Mouse (Mus musculus) v-Abl transformed pro-B cells (cell line): ENCODE data around the gene Fmo3.

ENCODE experiments used
- in situ Hi-C, 2 experiments: fragments of 400-800 bp; cut with MboI; formaldehyde crosslinking; loops; one replicate each; pipeline ENCODE4 v1.15.1; 2025; ENCODE audit not compliant: unreplicated experiment in 2 of 2

Gene Fmo3

DNA sequence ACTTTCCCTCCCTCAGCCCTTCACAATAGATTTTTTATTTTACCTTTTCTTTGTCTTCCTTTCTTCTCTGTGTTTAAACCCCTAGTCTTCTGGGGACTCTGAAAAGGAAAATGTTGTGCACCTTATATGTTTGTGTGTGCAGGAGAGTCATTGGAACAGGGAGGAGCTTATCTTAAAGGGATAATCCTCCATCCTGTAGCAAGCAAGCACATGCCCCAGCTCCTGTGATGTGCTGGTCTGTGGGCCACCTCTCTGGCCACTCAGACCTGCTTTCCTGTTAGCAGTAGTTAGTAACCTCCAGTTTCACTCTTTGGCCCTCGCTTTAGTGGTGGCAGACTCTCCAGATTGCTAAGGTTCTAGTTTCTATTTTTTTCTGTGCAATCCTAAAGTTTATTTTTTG, at the start of gene Fmo3:
Gene Fmo3 (minus strand): TSS at position 101 of the 400 bp plus-strand sequence.
- in situ Hi-C loops = no loop called here

DNA sequence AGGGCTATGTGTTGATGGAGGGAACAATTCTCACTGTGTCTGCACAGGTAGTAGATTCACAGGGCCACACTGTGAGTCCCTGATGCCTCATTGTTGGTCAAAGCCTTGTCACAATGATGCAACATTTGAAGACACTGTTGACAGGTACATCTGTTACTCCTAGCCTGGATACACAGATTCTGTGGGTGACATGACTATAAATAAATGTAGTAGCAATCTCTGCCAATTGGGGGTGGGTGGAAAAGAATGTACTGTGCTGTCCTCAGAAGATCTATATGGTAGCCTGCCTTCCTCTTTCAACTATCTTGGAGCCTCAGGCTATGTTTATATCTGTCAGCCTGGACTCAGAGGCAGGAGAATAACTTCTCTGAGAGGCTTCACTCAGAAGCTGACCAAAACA, 38.7 kb upstream of the Fmo3 start:
- in situ Hi-C loops = no loop called here

DNA sequence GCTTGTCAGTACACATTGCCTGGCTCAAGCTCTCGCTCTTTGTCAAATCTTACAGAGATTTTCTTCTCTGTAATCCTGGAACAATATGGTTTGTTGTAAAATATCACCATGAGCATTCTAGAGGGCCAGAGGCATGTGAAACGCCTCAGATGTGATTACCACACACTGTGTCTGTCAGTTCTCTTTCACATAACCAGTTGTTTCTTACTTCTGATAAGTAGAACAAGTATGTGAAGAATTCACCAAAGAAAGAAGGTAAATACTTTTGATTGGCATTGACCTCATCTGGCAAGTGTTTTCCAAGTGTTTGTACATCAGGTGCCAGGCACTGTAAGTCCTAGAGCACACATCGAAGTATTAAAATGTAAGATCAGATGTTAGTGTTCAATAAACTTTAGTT, 24.9 kb upstream of the Fmo3 start:
- in situ Hi-C loops = no loop called here

DNA sequence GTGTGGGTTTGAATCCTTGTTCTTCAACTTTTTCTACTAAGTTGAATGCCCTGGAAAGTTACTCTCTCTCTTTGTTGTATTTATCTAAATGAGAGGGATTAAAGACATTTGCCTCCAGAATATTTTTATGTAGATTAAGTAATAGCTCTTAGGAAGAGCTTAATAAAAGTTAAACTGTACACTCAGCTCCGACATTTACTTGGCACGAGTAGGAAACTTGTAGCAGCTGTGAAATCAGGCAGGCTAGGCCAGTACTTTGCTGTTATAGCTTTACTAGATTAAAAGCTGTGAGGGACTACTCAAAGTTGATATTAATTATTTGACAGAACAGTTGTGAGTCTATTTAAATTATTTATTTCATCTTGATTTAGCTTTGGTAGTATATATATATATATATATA, 19.2 kb upstream of the Fmo3 start:
- in situ Hi-C loops = no loop called here

DNA sequence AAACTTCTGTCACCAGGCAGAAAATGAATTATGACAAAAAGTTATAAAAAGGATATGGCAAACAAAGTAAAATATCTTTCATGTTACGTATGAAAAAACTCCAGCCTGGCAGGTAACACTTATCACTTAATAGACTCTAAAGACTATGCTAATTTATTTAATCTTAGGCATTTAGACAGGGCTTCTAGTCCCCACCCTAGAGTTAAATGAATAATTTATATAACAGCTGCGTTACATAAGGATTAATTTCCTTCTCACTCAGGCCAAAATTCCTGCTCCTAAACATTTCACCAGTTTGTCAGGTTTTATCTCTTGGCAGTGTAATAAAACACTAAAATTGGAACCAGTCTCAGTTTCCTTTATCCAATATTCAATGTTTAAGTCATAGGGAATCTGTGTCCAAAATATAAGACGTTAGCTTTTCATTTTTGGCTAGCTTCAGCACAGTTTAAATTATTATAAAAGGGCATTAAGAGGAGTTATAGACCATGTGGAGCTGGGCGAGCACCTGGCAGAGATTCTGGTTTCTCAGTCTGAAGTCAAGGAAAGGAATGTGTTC, 17.0 kb upstream of the Fmo3 start:
- in situ Hi-C loops = no loop called here

DNA sequence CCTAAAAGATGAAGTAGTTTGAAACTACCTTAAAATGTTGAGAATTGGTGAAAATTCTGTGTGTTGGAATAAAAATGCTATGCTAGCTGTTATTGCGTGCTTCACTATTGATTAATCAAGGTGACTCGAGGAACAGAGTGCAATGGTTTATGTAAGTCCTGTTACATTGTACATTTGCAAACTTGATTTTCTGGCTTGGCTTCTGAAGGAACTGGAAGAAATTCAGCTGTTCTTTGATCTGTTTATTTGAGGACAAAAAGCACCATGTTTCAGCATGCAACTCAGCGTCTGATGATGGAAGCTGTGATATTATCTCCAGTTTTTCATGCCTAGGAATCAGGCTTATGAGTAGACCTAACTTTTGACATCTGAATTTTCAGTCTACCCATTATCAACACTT, 3.2 kb upstream of the Fmo3 start:
- in situ Hi-C loops = no loop called here

DNA sequence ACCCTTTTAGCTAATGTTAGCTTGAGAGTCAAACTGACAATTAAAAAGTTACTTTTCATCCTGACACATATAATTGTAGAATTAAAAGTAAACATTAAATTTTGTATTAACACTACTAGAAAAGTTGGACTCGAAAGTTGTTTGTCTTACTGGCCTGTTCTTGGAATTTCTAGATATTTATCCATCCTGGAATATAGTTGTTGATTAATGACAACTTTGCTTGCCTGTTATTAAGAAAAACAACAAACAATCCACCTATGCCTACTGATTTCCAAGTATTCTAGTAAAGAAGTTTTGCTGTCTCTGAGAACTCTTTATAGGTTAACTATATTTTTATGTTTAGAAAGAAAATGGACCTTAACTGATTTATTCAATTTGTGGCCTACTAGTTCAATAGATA, 2.4 kb upstream of the Fmo3 start:
- in situ Hi-C loops = no loop called here

DNA sequence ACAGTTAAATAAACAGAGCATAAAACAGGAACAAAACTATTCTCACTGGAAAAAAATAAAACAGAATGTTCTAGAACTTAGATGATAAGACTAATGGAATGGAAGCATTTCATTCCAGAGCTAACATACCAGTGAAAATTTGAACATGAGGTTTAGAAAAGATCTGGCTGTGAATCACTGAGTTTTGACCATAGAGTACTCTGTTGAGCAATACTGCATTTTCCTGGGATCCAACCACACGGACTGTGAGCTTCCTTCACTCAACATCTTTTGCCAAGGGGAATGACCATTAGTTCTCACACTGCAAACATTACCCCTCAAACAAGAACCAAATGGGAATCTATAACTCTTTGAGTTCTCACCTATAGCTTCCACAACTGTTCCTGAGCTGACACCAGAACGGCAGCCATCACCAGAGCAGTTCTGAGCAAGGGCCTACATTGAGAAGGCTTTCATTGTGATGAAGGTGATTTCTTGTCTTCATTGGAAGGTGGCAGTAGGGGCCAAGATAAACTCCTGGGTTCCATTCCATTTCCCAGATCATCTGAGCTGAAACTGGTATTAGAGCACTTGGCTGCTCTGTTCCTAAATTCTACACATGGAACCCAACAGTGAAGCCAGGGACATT, 1.9 kb upstream of the Fmo3 start:
- in situ Hi-C loops = no loop called here

DNA sequence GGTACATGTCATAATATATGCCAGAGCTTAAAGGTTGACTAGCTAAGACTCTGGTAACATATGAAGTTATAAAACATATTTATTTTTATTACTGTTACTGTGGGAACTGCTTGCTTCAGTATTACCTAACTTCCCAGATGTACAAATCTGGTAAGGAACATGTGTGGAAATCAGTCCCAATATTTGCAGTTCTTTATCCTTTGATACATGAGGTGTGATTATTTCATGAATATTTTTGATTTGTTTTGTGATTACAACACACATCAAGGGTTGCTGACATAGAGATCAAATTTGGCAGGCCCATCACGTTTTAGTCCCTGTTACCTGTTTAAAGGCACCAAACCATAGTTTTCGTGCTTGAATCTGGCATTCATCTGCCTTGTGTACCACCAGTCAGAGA, 20.8 kb downstream of the Fmo3 start:
- in situ Hi-C loops = no loop called here

DNA sequence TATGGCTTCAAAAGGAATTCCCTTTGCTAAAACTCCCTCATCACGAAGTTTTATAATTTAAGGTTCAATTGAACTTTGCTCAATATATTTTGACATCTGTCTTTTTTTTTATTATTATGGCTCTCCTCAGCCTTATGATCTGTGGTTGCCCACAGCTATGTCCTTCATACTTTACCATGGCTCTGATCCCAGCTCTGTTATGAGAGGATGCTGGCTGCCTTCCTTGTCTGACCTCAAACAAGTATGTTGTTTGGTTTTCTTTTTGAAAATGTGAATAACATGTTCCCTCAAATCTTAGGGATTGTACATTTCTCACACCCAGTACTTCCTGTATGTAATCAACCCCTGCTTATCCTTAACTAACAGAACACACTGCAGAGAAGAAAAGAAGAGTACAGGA, 26.9 kb downstream of the Fmo3 start:
- in situ Hi-C loops = no loop called here

DNA sequence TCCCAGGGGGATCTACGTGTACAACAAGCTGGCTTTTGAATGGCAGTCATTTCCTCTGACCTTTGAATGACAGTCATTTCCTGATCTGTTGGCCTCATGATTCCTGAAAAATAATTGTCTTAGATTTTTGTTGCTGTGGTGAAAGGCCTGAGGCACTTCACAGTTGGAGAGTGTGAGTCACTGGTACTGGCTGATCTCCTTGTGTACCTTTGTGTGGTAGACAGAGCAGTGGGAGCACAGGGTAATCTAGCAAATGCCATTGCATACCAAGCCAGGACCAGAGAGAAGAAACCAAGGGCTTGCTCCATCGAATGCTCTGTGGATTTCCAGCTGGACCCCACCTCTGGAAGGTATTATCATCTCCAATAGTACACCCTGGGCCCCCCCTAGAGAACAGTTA, 31.2 kb downstream of the Fmo3 start:
- in situ Hi-C loops = no loop called here

DNA sequence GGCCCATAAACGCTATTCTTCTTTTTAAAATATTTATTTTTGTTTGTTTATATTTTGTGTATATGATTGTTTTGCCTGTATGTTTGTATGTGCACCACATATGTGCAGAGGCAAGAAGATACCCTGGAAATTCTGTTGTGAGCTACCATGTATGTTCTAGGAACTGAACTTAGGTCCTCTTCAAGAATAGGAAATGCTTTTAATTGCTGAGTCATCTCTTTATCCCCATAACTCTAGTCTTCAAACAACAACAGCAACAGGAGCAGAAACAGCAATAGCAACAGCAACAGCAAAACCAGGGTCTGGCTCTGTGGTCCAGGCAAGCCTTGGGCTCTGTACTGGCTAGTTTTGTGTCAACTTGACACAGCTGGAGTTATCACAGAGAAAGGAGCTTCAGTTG, 34.6 kb downstream of the Fmo3 start:
- in situ Hi-C loops = no loop called here

DNA sequence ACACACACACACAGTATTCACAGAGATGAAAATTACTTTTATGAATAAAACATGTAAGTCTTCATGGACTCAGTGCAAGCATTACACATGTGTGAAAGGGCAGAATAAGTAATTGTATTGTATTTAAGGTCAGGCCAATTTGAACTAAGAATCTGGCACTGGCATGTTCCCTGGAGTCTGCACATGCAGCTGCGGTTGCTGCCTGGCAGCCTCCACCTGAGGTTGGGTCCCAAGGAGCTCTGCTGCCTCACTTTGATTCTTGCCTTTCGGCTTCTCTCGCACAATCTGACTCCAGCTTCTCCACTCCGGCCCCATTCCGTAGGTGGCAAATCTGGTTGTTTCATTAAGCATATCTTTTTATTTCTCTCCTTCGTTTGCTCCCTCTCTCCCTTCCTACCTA, 36.4 kb downstream of the Fmo3 start:
- in situ Hi-C loops = no loop called here

DNA sequence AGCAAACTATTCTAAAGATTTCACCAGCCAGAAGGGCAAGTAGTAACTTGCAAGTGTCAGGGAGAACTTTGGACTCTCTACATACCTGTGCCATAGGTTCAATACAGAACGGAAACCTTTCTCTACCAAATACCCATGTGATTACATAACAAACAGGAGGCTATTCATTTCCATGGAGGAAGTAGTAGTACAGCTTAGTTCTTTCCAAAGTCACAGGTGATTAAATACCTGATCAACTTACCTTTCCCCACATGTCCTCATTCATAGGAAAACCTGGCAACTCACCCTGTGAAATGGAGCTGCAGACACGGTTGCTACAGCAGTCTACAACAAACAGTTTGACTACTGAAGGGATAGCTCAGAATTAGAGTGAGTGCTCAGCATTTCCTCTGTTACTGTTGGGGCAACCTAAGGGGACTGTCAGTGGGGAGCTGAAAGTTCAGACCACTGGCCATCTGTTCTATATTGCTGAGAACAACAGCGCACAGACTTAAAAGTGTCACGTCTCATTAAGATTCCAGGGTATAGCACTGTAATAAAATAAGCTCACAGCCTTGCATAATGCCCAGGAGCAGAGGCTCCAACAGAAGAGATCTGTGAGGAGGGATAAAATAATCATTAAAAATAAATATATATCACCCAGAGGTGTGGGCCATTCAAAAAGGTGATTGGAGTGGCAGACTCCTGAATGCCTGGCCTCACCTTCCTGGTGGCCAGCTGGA, 37.3 kb downstream of the Fmo3 start:
- in situ Hi-C loops = no loop called here

DNA sequence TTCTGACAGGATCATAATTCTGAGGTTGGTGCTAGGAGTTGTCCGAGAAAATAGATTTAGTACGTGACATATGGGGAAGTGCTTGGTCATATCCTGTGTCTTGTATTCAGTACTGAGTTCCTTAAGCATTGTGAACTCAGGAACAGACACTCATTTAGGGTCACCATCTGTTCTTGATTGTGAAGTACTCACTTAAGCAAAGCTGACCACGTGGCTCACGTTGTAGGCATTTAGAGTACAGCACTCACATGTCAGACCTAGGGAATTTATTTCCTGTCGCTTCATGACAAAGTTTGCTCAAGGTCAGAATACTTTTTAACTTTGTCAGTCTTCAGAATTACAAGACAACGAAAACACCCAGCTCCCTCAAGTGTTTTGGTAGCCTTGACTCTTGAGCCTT, 40.6 kb downstream of the Fmo3 start:
- in situ Hi-C loops = no loop called here

DNA sequence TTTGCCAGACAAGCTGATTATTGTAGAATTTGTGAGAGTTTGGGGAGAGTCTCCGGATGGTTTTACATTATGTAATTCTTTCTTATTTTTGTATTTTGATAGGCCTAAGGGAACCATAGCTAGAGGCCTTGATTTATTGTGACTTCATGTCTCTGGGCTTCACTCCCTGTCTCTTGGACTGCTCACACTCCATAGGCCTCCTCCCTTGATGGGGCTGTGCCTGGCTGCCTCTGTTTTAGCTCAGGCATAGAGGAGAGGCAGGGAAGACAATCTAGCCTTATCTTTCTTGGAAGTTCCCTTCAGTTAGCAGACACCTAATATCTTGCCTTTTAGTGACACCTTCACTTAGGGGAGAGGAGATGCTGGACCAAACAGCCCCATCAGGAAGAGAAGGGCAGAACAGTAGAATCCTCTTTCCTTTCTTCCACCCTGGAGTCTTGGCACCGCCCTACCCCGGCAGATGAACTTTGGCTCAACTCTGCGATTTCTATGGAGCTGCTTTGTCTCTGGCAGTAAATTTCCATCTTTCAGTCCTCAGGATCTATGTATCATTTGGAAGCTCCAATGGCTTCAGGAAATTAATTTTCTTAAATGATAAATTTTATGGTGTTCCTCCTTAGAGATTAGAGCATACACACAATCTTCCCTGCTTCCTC, 45.5 kb downstream of the Fmo3 start:
- in situ Hi-C loops = no loop called here

DNA sequence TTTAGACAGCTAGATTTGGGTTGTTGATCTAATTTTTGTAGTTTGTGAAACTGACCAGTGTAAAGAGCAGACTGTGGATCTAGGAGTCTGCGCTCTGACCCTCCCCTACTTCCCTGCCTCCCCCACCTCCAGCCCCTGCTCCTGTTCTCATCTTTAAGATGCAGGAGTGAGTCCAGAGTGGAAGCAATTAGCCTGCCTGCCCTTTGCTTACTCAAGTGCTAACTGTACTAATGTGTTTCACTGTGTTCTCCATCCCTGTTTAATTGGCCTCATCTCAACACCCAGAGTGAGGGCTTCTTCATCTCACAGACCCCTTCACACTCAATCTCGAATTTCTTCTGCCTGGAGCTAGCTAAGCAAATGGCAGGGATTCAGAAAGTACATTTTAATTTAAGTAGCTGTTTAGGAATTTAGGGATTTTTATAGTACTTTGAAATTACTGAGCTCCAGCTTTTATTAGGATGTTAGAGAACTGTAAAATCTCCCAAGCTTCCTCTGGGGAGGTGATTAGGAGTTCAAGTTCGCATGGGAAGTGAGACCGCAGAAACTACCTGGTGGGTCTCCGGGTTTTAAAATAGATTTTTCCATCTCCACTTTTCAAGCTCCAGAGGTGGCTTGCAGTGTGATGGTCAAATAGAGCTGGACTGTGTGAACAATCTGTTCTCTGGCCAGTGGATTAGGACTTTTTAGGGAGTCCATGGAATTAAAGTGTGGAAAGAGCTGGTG, 46.2 kb downstream of the Fmo3 start:
- in situ Hi-C loops = no loop called here

DNA sequence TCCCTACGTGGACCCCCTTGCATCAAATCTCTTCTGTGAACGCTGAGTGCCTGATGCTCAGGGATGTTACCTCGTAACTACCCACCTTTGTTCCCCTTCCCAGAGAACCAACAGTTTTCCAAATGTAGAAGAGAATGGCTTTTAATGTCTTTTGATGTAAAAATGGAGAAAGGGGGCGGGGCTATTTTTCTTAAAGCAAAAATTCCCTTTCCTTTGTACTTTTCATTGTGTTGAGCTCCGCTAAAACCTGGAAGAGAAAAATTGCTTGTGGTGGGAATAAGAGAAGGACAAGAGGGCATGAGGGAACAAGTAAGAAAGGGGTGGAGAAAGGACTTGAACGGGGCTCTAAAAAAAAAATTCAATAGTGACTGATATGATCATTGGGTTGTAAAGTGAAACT, 46.9 kb downstream of the Fmo3 start, which contains the start of gene Fmo6:
Gene Fmo6 (minus strand): TSS at position 101 of the 400 bp plus-strand sequence.
- in situ Hi-C loops = no loop called here

DNA sequence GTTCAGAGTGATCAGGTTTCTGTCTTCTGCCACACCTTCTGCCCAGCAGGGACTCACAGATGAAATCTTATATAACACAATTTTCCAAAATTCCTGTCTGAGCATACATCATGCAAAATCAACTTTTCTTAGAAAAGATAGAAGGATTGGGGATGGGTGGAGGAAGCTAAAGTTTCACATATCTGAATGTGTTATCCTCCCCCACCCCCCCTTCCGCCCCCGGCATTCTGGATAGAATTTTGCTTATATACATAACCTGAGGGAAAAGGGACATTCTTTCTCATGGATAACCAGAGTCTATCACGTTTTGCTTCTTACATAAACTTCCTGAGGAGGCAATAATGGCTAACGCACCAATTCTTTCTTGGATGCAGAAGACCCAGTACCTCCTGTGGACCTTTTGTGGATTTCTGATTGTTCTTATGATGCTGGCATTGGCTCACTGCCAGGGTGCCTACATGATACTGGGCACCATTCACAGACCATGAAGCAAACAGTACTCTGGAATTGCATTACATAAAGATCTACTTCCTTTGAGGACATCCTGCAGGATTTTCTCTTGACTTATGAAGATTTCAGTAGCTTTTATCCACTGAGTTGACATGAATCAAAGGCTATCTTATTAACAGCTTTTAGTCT, 49.8 kb downstream of the Fmo3 start:
- in situ Hi-C loops = no loop called here

DNA sequence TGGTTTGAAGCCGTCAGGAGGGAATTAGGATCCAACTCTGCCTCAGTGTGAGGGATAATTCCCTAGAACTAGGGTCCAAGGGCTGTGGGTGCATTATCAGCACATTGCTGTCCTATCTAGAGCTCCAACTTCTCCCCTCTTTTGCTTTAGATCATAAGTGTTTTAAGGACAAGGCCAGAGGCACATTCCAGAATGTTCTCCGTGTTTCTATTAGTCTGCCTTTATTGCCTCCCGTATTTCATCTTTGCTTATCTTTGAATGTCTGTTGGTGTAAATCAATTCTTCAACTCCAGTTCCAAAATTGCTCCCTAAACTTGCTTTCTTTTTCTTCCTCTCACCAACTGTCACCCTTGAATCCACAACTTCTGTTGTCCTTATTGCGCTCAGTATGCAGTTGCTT, 51.9 kb downstream of the Fmo3 start:
- in situ Hi-C loops = no loop called here

DNA sequence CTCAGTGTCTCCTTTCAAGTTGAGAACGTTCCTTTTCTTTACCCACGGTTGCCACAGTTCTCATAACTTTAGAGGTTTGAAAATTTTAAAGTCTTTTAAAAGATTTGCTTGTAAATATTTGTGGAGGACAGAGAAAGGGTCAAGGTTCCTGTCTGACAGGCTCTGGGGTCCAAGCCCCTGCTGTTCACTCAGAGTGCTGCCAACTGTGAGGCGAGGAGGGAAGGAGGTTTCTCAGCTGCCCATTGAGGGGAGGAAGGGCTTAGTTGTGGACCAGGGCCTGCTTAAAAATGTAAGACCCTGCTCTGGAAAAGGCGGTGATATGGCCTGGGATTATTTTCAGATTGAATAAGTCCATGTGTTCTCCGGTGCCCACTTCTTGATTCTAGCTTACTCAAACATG, 52.4 kb downstream of the Fmo3 start:
- in situ Hi-C loops = no loop called here
